Mouse (Mus musculus): Measurements from ENCODE around the gene Ccdc9. TPM values are rescaled to one million over a fixed set of nuclear protein-coding genes. Genes with fewer than 3 reads are reported as not detected.
"Not testable (repeated sequence)": the region's sequence is repeated elsewhere in the genome, so short reads cannot be mapped to it uniquely, and the experiment has no call there.

Gene Ccdc9
- polyA plus RNA-seq, 1 experiment from 2014 or later, result 10.9 TPM

DNA sequence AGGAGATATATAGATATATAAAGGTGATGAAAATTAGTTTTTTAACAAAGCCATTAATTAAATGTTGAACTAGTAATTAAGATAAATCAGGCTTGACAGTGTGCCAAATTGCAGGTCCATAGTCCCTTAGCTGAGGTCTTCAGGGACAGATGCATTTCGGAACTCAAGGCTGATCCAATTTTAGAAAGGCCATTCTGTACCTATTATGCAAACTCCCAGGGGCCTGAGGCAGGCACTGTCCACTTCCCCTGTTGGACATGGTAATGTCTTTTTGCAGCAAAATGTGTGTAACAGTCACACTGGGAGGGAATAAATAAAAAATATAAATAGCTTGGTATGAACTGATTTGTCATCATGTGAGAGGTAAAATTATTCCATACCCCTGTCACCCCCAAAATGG lies 15.5 kb downstream of the Ccdc9 start:
- Histone ChIP-seq H3K9me3 (ENCODE audit: control insufficient read depth, low read length) (no peaks in the 10 kb centered on the region), H3K4me1 (ENCODE audit: control insufficient read depth, insufficient read depth, low read length) (peaks cover 9% of the 10 kb centered on the region; the same call in 1 of the 2 replicates), H3K36me3 (ENCODE audit: control insufficient read depth, insufficient read depth, low read length) (peaks cover 11% of the 10 kb centered on the region), H3K4me2 (ENCODE audit: low read depth, low read length) (peak overlapping the region; percentile 77; the same call in 1 of the 2 replicates), H3K4me3 (ENCODE audit: low read depth, low read length) (no peak overlapping the region), H3K9ac (ENCODE audit: low read depth, low read length) (no peak overlapping the region), H3K27me3 (replicated peaks; ENCODE audit: control insufficient read depth, insufficient read depth, low read length) (no peaks in the 10 kb centered on the region), H3K27ac (replicated peaks; ENCODE audit: low read depth, low read length) (no peak overlapping the region)
- no peak for ATAC-seq (ENCODE audit: low read depth)
- 24% methylated on average over 1 of the region's 1 CpGs for WGBS
- no peak for DNase-seq (ENCODE audit: low spot score)

- not testable (repeated sequence) for H3K36me3 ChIP-seq (ENCODE audit: control insufficient read depth, insufficient read depth, low read length); ATAC-seq (ENCODE audit: low read depth); H3K4me3 ChIP-seq (ENCODE audit: low read depth, low read length); DNase-seq (ENCODE audit: low spot score); H3K27me3 ChIP-seq (replicated peaks; ENCODE audit: control insufficient read depth, insufficient read depth, low read length); H3K4me1 ChIP-seq (ENCODE audit: control insufficient read depth, insufficient read depth, low read length); H3K27ac ChIP-seq (replicated peaks; ENCODE audit: low read depth, low read length); H3K4me2 ChIP-seq (ENCODE audit: low read depth, low read length); H3K9ac ChIP-seq (ENCODE audit: low read depth, low read length)
- 82% methylated on average over 7 of the region's 7 CpGs for WGBS
- H3K9me3 ChIP-seq (ENCODE audit: control insufficient read depth, low read length), result peaks cover 16% of the 10 kb centered on the region; the same call in 1 of the 2 replicates
Measured at GRCm38 (mm10) chr7:16266593-16266992, 20.0 kb downstream of the Ccdc9 start.

GRCm38 (mm10) chr7:16265856-16266255 lies 20.7 kb downstream of the Ccdc9 start:
- 87% methylated on average over 11 of the region's 11 CpGs for WGBS
- H3K9me3 ChIP-seq (ENCODE audit: control insufficient read depth, low read length), result peaks cover 16% of the 10 kb centered on the region; the same call in 1 of the 2 replicates
- H3K9ac ChIP-seq (ENCODE audit: low read depth, low read length), result no peak overlapping the region
- no peak for DNase-seq (ENCODE audit: low spot score)
- no peak overlapping the region for H3K4me2 ChIP-seq (ENCODE audit: low read depth, low read length)
- no peak overlapping the region for H3K27ac ChIP-seq (replicated peaks; ENCODE audit: low read depth, low read length)
- no peaks in the 10 kb centered on the region for H3K4me1 ChIP-seq (ENCODE audit: control insufficient read depth, insufficient read depth, low read length)
- no peaks in the 10 kb centered on the region for H3K36me3 ChIP-seq (ENCODE audit: control insufficient read depth, insufficient read depth, low read length)
- H3K27me3 ChIP-seq (replicated peaks; ENCODE audit: control insufficient read depth, insufficient read depth, low read length), result no peaks in the 10 kb centered on the region
- no peak for ATAC-seq (ENCODE audit: low read depth)
- H3K4me3 ChIP-seq (ENCODE audit: low read depth, low read length), result no peak overlapping the region

DNA sequence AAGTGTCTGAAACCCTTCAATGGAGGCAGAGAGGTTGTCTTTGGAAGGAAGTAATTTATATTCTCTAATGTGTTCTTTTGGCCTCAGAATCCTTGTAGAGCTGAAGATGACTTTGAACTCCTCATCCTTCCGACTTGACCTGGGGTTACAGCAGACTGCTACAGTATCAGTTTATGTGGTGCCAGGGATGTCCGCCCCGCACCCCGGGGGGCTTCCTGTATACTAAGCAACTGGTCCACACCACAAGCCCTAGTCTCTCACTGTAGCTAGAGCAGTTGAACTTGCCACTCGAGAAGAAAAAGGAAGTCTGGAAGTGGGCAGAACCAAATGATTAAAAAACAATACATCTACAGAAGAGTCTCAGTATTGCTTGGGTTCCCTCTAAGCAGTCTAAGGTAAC lies 22.8 kb downstream of the Ccdc9 start:
- DNase-seq (ENCODE audit: low spot score), result no peak
- H3K27me3 ChIP-seq (replicated peaks; ENCODE audit: control insufficient read depth, insufficient read depth, low read length), result no peaks in the 10 kb centered on the region
- no peak overlapping the region for H3K27ac ChIP-seq (replicated peaks; ENCODE audit: low read depth, low read length)
- no peak overlapping the region for H3K4me3 ChIP-seq (ENCODE audit: low read depth, low read length)
- peaks cover 16% of the 10 kb centered on the region; the same call in 1 of the 2 replicates for H3K9me3 ChIP-seq (ENCODE audit: control insufficient read depth, low read length)
- no peak for ATAC-seq (ENCODE audit: low read depth)
- no peaks in the 10 kb centered on the region for H3K4me1 ChIP-seq (ENCODE audit: control insufficient read depth, insufficient read depth, low read length)
- no peak overlapping the region for H3K4me2 ChIP-seq (ENCODE audit: low read depth, low read length)
- WGBS, result 78% methylated on average over 5 of the region's 5 CpGs
- no peaks in the 10 kb centered on the region for H3K36me3 ChIP-seq (ENCODE audit: control insufficient read depth, insufficient read depth, low read length)
- no peak overlapping the region for H3K9ac ChIP-seq (ENCODE audit: low read depth, low read length)

DNA sequence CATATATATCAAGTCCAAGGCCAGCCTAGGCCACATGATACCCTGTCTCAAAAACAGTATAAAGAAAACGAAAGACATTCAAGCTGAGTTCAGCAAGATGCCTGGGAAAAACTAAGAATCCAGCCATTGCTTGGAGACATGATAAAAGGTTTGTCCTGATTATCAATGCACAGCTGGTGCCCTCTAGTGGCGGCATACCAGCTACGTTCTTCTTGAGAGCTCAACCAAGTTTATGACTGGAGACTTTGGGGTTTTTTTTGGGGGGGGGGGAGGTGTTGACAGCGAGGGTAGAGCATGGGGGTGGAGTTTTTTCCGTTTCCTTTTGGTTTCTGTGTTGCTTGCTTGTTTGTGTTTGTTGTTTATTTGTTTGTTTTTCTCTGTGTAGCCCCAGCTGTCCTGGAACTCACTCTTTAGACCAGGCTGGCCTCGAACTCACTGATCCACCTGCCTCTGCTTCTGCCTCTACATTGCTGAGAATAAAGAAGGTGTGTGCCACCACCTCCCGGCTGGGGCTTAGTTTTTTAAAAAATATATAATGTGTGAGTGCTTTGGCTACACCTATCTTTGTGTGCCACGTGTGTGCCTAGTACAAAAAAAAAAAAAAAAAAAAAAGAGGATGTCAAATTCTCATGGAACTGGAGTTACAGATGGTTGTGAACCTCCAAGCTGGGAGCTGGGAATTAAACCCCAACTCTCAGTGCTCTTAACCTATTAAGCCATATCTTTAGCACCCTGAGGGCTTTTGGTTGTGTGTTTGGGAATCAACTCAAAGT lies 23.4 kb downstream of the Ccdc9 start:
- Histone ChIP-seq H3K27ac (replicated peaks; ENCODE audit: low read depth, low read length) (no peak overlapping the region), H3K4me1 (ENCODE audit: control insufficient read depth, insufficient read depth, low read length) (no peaks in the 10 kb centered on the region), H3K27me3 (replicated peaks; ENCODE audit: control insufficient read depth, insufficient read depth, low read length) (no peaks in the 10 kb centered on the region), H3K9ac (ENCODE audit: low read depth, low read length) (no peak overlapping the region), H3K36me3 (ENCODE audit: control insufficient read depth, insufficient read depth, low read length) (no peaks in the 10 kb centered on the region), H3K9me3 (ENCODE audit: control insufficient read depth, low read length) (peaks cover 16% of the 10 kb centered on the region; the same call in 1 of the 2 replicates), H3K4me3 (ENCODE audit: low read depth, low read length) (no peak overlapping the region), H3K4me2 (ENCODE audit: low read depth, low read length) (no peak overlapping the region)
- DNase-seq (ENCODE audit: low spot score), result peak; percentile 81
- ATAC-seq (ENCODE audit: low read depth), result no peak
- 28% methylated on average over 8 of the region's 8 CpGs for whole genome bisulfite sequencing

GRCm38 (mm10) chr7:16261097-16261496 lies 25.5 kb downstream of the Ccdc9 start:
- no peaks in the 10 kb centered on the region for H3K36me3 ChIP-seq (ENCODE audit: control insufficient read depth, insufficient read depth, low read length)
- H3K9me3 ChIP-seq (ENCODE audit: control insufficient read depth, low read length), result peaks cover 16% of the 10 kb centered on the region; the same call in 1 of the 2 replicates
- no peak overlapping the region for H3K4me3 ChIP-seq (ENCODE audit: low read depth, low read length)
- no peak overlapping the region for H3K9ac ChIP-seq (ENCODE audit: low read depth, low read length)
- no peak for DNase-seq (ENCODE audit: low spot score)
- no peak overlapping the region for H3K4me2 ChIP-seq (ENCODE audit: low read depth, low read length)
- H3K27me3 ChIP-seq (replicated peaks; ENCODE audit: control insufficient read depth, insufficient read depth, low read length), result no peaks in the 10 kb centered on the region
- H3K27ac ChIP-seq (replicated peaks; ENCODE audit: low read depth, low read length), result no peak overlapping the region
- H3K4me1 ChIP-seq (ENCODE audit: control insufficient read depth, insufficient read depth, low read length), result no peaks in the 10 kb centered on the region
- WGBS, result 71% methylated on average over 1 of the region's 1 CpGs
- no peak for ATAC-seq (ENCODE audit: low read depth)

GRCm38 (mm10) chr7:16259110-16259590 lies 27.4 kb downstream of the Ccdc9 start, which contains the start of gene C5ar1:
C5ar1 (minus strand) TSS chr7:16259540.
- Histone ChIP-seq H3K27ac (replicated peaks; ENCODE audit: low read depth, low read length) (no peak within 1 kb of the TSS), H3K27me3 (replicated peaks; ENCODE audit: control insufficient read depth, insufficient read depth, low read length) (no peaks in the 10 kb centered on the region), H3K9ac (ENCODE audit: low read depth, low read length) (no peak within 1 kb of the TSS), H3K4me1 (ENCODE audit: control insufficient read depth, insufficient read depth, low read length) (no peaks in the 10 kb centered on the region), H3K9me3 (ENCODE audit: control insufficient read depth, low read length) (0 out of 2 replicates have a peak, but pooled peaks cover 5% of the 10 kb centered on the region), H3K4me2 (ENCODE audit: low read depth, low read length) (no peak within 1 kb of the TSS), H3K36me3 (ENCODE audit: control insufficient read depth, insufficient read depth, low read length) (no peaks in the 10 kb centered on the region), H3K4me3 (ENCODE audit: low read depth, low read length) (no peak within 1 kb of the TSS)
- DNase-seq (ENCODE audit: low spot score) (no peak), ATAC-seq (ENCODE audit: low read depth) (no peak)
- WGBS, result 73% methylated on average over 5 of the region's 5 CpGs

DNA sequence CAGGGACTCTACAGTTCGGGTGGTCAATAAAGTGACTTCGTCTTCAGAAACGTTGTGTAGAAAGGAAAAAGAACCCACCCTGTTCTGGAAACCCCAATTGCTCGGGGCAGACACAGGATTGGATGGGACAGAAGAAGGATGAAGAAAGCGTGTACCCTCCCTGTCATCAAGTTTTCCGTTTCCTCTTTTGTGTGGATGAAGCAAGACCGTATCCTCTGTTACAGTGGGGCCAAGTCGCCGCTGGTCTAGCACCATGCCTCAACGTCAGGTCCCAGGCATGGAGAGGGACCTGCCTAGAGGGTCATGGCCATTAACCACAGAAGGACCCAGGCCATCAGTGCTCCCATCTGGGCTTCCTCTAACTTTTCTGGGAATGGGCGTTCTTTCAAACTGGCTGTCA lies 28.8 kb downstream of the Ccdc9 start:
- no peak overlapping the region for H3K4me3 ChIP-seq (ENCODE audit: low read depth, low read length)
- no peak for ATAC-seq (ENCODE audit: low read depth)
- H3K4me1 ChIP-seq (ENCODE audit: control insufficient read depth, insufficient read depth, low read length), result no peaks in the 10 kb centered on the region
- no peak overlapping the region for H3K4me2 ChIP-seq (ENCODE audit: low read depth, low read length)
- no peaks in the 10 kb centered on the region for H3K9me3 ChIP-seq (ENCODE audit: control insufficient read depth, low read length)
- H3K36me3 ChIP-seq (ENCODE audit: control insufficient read depth, insufficient read depth, low read length), result no peaks in the 10 kb centered on the region
- no peaks in the 10 kb centered on the region for H3K27me3 ChIP-seq (replicated peaks; ENCODE audit: control insufficient read depth, insufficient read depth, low read length)
- no peak overlapping the region for H3K27ac ChIP-seq (replicated peaks; ENCODE audit: low read depth, low read length)
- DNase-seq (ENCODE audit: low spot score), result no peak
- 88% methylated on average over 11 of the region's 11 CpGs for WGBS
- no peak overlapping the region for H3K9ac ChIP-seq (ENCODE audit: low read depth, low read length)

DNA sequence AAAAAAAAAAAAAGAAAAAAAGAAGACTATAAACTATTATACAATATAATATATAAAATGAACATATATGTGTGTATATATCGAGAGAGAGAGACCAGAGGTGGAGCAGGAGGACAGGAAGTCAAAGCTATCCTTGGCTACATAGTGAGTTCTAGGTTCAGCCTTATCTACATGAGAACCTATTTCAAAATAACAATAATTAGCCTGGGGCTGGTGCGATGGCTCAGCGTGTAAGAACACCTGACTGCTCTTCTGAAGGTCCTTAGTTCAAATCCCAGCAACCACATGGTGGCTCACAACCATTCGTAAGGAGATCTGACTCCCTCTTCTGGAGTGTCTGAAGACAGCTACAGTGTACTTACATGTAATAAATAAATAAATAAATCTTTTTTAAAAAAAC lies 30.6 kb downstream of the Ccdc9 start:
- H3K36me3 ChIP-seq (ENCODE audit: control insufficient read depth, insufficient read depth, low read length); H3K27me3 ChIP-seq (replicated peaks; ENCODE audit: control insufficient read depth, insufficient read depth, low read length); H3K9ac ChIP-seq (ENCODE audit: low read depth, low read length); H3K9me3 ChIP-seq (ENCODE audit: control insufficient read depth, low read length); ATAC-seq (ENCODE audit: low read depth); H3K4me3 ChIP-seq (ENCODE audit: low read depth, low read length); H3K4me1 ChIP-seq (ENCODE audit: control insufficient read depth, insufficient read depth, low read length); DNase-seq (ENCODE audit: low spot score); H3K4me2 ChIP-seq (ENCODE audit: low read depth, low read length); H3K27ac ChIP-seq (replicated peaks; ENCODE audit: low read depth, low read length): not testable (repeated sequence)
- 93% methylated on average over 4 of the region's 4 CpGs for WGBS
